11 mouse cellular contexts compared by ENCODE assay signal in the genomic region with DNA sequence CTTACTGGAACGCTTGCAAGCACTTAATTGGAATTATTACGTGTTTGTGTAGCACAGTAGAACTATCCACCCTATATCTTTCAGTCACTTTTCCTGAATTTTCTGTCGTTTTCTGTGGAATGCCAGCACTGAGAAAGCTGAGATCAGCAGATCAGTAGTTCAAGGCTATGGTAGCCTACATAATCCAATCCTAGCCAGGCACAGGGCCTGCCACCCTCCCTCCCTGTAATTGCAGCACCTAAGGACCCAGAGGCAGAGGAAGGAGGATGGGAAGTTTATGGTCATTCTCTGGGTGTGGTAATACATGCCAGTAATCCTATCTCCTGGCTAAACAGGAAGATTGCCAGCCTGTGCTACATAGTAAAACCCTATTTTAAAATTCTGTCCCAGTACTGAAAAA. TPM values are rescaled to one million over a fixed set of nuclear protein-coding genes. Genes with fewer than 3 reads are reported as not detected.
DNase-seq lines count a peak whose midpoint lies in the region; ATAC-seq and TF ChIP-seq lines count a peak whose summit lies in the region.
"Had no signal": no experiment of that assay in that cellular context is flagged by ENCODE, and none has a peak within 500 bp of the region (broad histone marks: within the 10 kb centered on the region; RNA-seq: fewer than 3 reads in every experiment).

No protein-coding gene starts in this region.

- no peak for TF ChIP-seq CTCF in spleen, adult 2 months (IDR thresholded peaks at IDR 0.05; ENCODE audit: extremely low read depth, insufficient read depth, insufficient read length, insufficient replicate concordance)
- TF ChIP-seq CTCF in stomach, postnatal 0 days (IDR thresholded peaks at IDR 0.05; ENCODE audit: low read depth), result no peak

- 73% methylated on average over 3 of the region's 3 CpGs for WGBS in heart, embryonic 11.5 days (ENCODE audit: insufficient replicate concordance)
- 64% methylated on average over 3 of the region's 3 CpGs for WGBS in spleen, adult 2 months
- 65% methylated on average over 3 of the region's 3 CpGs for WGBS in liver, embryonic 12.5 days (ENCODE audit: insufficient replicate concordance)
- WGBS in stomach, postnatal 0 days, result 57% methylated on average over 3 of the region's 3 CpGs

- H3K27ac ChIP-seq in heart, embryonic 11.5 days (ENCODE audit: low read depth, low read length), result peak overlapping the region; percentile 98; the same call in 1 of the 2 replicates
- peak overlapping the region; percentile 40 for H3K27ac ChIP-seq in spleen, adult 2 months (ENCODE audit: insufficient read depth, low read length)
- H3K27ac ChIP-seq in liver, embryonic 12.5 days, result peak overlapping the region; percentile 99
- H3K27ac ChIP-seq in stomach, postnatal 0 days (replicated peaks), result no peak overlapping the region

- H3K4me1 ChIP-seq in heart, embryonic 11.5 days (ENCODE audit: control insufficient read depth, insufficient read depth, low read length), result peaks cover 13% of the 10 kb centered on the region
- peaks cover 7% of the 10 kb centered on the region; the same call in 1 of the 2 replicates for H3K4me1 ChIP-seq in spleen, adult 2 months (ENCODE audit: control insufficient read depth, insufficient read depth, insufficient read length)
- peaks cover 44% of the 10 kb centered on the region for H3K4me1 ChIP-seq in liver, embryonic 12.5 days
- H3K4me1 ChIP-seq in stomach, postnatal 0 days (replicated peaks; ENCODE audit: control insufficient read depth, insufficient read depth), result 0 out of 2 replicates have a peak, but pooled peaks cover 2% of the 10 kb centered on the region

- peaks cover 6% of the 10 kb centered on the region for H3K36me3 ChIP-seq in heart, embryonic 11.5 days (ENCODE audit: control insufficient read depth, insufficient read depth, low read length)
- peaks cover 10% of the 10 kb centered on the region for H3K36me3 ChIP-seq in spleen, adult 2 months (ENCODE audit: control insufficient read depth, insufficient read depth, low read length)
- H3K36me3 ChIP-seq in liver, embryonic 12.5 days, result peaks cover 21% of the 10 kb centered on the region
- peaks cover 5% of the 10 kb centered on the region for H3K36me3 ChIP-seq in stomach, postnatal 0 days (ENCODE audit: control insufficient read depth, insufficient read depth, low read length)

- H3K27me3 ChIP-seq in heart, embryonic 11.5 days (ENCODE audit: control insufficient read depth, insufficient read depth, low read length), result no peaks in the 10 kb centered on the region
- no peaks in the 10 kb centered on the region for H3K27me3 ChIP-seq in spleen, adult 2 months (ENCODE audit: control insufficient read depth, insufficient read depth, low read length)
- H3K27me3 ChIP-seq in liver, embryonic 12.5 days (replicated peaks), result no peaks in the 10 kb centered on the region
- no peaks in the 10 kb centered on the region for H3K27me3 ChIP-seq in stomach, postnatal 0 days (ENCODE audit: control insufficient read depth, insufficient read depth, low read length)
- H3K27me3 ChIP-seq: Patski had no signal

- H3K4me3 ChIP-seq in heart, embryonic 11.5 days (ENCODE audit: low read depth, low read length), result no peak overlapping the region
- no peak overlapping the region for H3K4me3 ChIP-seq in spleen, adult 2 months (ENCODE audit: extremely low read depth, insufficient read depth, insufficient read length)
- H3K4me3 ChIP-seq in liver, embryonic 12.5 days, result peak overlapping the region; percentile 86
- no peak overlapping the region for H3K4me3 ChIP-seq in stomach, postnatal 0 days (ENCODE audit: low read depth, low read length)

- 0 out of 2 replicates have a peak overlapping the region, but pooled peaks have one; percentile 82 for H3K9ac ChIP-seq in heart, embryonic 11.5 days (ENCODE audit: low read depth, low read length)
- H3K9ac ChIP-seq in liver, embryonic 12.5 days, result peak overlapping the region; percentile 79
- no peak overlapping the region for H3K9ac ChIP-seq in stomach, postnatal 0 days (ENCODE audit: low read length)

- DNase-seq in heart, postnatal 14 days, result no peak
- no peak for DNase-seq in spleen, adult 2 months (ENCODE audit: low read depth in 1 of 2, low spot score in 2 of 2)
- no peak for DNase-seq in spleen, postnatal 36 days (ENCODE audit: low spot score in 2 of 2)
- peak; percentile 13 for DNase-seq in stomach, postnatal 0 days (ENCODE audit: low spot score)
- no peak for DNase-seq in urinary bladder, postnatal 4 days (ENCODE audit: low spot score in 2 of 2)
- no peak for DNase-seq in cerebellum, postnatal 4 days (ENCODE audit: low spot score in 2 of 2)
- DNase-seq: cerebellum, postnatal 14 days had no signal

- no peak for ATAC-seq in heart, embryonic 11.5 days (replicated peaks; ENCODE audit: insufficient number of reproducible peaks, low FRiP score, low TSS enrichment)
- ATAC-seq in liver, embryonic 12.5 days, result no peak
- ATAC-seq in stomach, postnatal 0 days (ENCODE audit: low FRiP score, low TSS enrichment), result no peak
- ATAC-seq: Patski had no signal

- no peak for TF ChIP-seq EP300 in stomach, postnatal 0 days (optimal IDR thresholded peaks at IDR 0.05)

- no peak for TF ChIP-seq POLR2A in spleen, adult 2 months (IDR thresholded peaks at IDR 0.05; ENCODE audit: low read depth, low read length)

- intact Hi-C loops in heart, postnatal 14 days (cut with DNase I), result loop anchor here (5.0 kb wide), 1 partner anchor 55 kb away; no protein-coding TSS in a partner anchor

- peak overlapping the region; percentile 55 for H3K4me2 ChIP-seq in heart, embryonic 11.5 days
- H3K4me2 ChIP-seq in liver, embryonic 12.5 days, result peak overlapping the region; percentile 78
- H3K4me2 ChIP-seq in stomach, postnatal 0 days (replicated peaks; ENCODE audit: low read depth), result peak overlapping the region; percentile 42; the same call in 1 of the 2 replicates

- no peaks in the 10 kb centered on the region for H3K9me3 ChIP-seq in heart, embryonic 11.5 days (replicated peaks; ENCODE audit: control insufficient read depth, low read length)
- H3K9me3 ChIP-seq in liver, embryonic 12.5 days (replicated peaks), result no peaks in the 10 kb centered on the region
- no peaks in the 10 kb centered on the region for H3K9me3 ChIP-seq in stomach, postnatal 0 days (ENCODE audit: control insufficient read depth, low read length)

RNA-seq across cellular contexts. Expression of gene Eif5a, which starts 1.0 kb away (rescaled TPM):
- 1,428 and 1,516 TPM in 2 replicates for polyA plus RNA-seq in heart, embryonic 11.5 days (2014; fragmentation: Nextera tagmentation; extraction: Ambion mirVana)
- 100 to 1,000 TPM; 434 to 455 TPM for total RNA-seq in heart, postnatal 14 days (2021)
- polyA plus RNA-seq in spleen, adult 2 months (2012; rRNA removed), result 219 and 257 TPM in 2 replicates
- 2,199 and 2,266 TPM in 2 replicates for polyA plus RNA-seq in liver, embryonic 12.5 days (2016; fragmentation: Nextera tagmentation; extraction: Ambion mirVana)
- 1,169 and 1,205 TPM in 2 replicates for polyA plus RNA-seq in stomach, postnatal 0 days (2015; fragmentation: Nextera tagmentation; extraction: Ambion mirVana)

RNA-seq across cellular contexts. Expression of gene Gps2, which starts 9.1 kb away (rescaled TPM):
- polyA plus RNA-seq in heart, embryonic 11.5 days (2014; fragmentation: Nextera tagmentation; extraction: Ambion mirVana), result 53.2 and 62.2 TPM in 2 replicates
- total RNA-seq in heart, postnatal 14 days (2021), result 10 to 100 TPM; 28.8 to 30.6 TPM
- 119 and 145 TPM in 2 replicates for polyA plus RNA-seq in spleen, adult 2 months (2012; rRNA removed)
- polyA plus RNA-seq in liver, embryonic 12.5 days (2016; fragmentation: Nextera tagmentation; extraction: Ambion mirVana), result 125 TPM in 2 replicates
- polyA plus RNA-seq in stomach, postnatal 0 days (2015; fragmentation: Nextera tagmentation; extraction: Ambion mirVana), result 40.6 and 43.3 TPM in 2 replicates

RNA-seq across cellular contexts. Expression of gene Ybx2, which starts 12.8 kb away (rescaled TPM):
- 1.5 and 4.3 TPM in 2 replicates for polyA plus RNA-seq in heart, embryonic 11.5 days (2014; fragmentation: Nextera tagmentation; extraction: Ambion mirVana)
- total RNA-seq in heart, postnatal 14 days (2021), result 10 to 100 TPM; 14.4 to 21.8 TPM
- polyA plus RNA-seq in spleen, adult 2 months (2012; rRNA removed), result 0.36 TPM in 2 replicates
- polyA plus RNA-seq in liver, embryonic 12.5 days (2016; fragmentation: Nextera tagmentation; extraction: Ambion mirVana), result 0.20 and 0.25 TPM in 2 replicates
- 1.4 and 1.7 TPM in 2 replicates for polyA plus RNA-seq in stomach, postnatal 0 days (2015; fragmentation: Nextera tagmentation; extraction: Ambion mirVana)
- total RNA-seq: neutrophil, adult 5-6 weeks had no signal

RNA-seq across cellular contexts. Expression of gene Neurl4, which starts 21.9 kb away (rescaled TPM):
- polyA plus RNA-seq in heart, embryonic 11.5 days (2014; fragmentation: Nextera tagmentation; extraction: Ambion mirVana), result 9.3 and 10.8 TPM in 2 replicates
- 10 to 100 TPM; 43.5 to 45.8 TPM for total RNA-seq in heart, postnatal 14 days (2021)
- 43.3 and 45.2 TPM in 2 replicates for polyA plus RNA-seq in spleen, adult 2 months (2012; rRNA removed)
- polyA plus RNA-seq in liver, embryonic 12.5 days (2016; fragmentation: Nextera tagmentation; extraction: Ambion mirVana), result 4.5 and 5.7 TPM in 2 replicates
- polyA plus RNA-seq in stomach, postnatal 0 days (2015; fragmentation: Nextera tagmentation; extraction: Ambion mirVana), result 2.3 and 3.9 TPM in 2 replicates

RNA-seq across cellular contexts. Expression of gene 2810408A11Rik, which starts 22.0 kb away (rescaled TPM):
- polyA plus RNA-seq in heart, embryonic 11.5 days (2014; fragmentation: Nextera tagmentation; extraction: Ambion mirVana), result 5.3 and 5.8 TPM in 2 replicates
- total RNA-seq in heart, postnatal 14 days (2021), result 1 to 10 TPM in 1 of 2 experiments, under 1 TPM in 1; 0.95 to 1.1 TPM
- polyA plus RNA-seq in spleen, adult 2 months (2012; rRNA removed), result 0.48 and 0.51 TPM in 2 replicates
- polyA plus RNA-seq in liver, embryonic 12.5 days (2016; fragmentation: Nextera tagmentation; extraction: Ambion mirVana), result 2.3 TPM in 2 replicates
- 5.6 and 5.9 TPM in 2 replicates for polyA plus RNA-seq in stomach, postnatal 0 days (2015; fragmentation: Nextera tagmentation; extraction: Ambion mirVana)
